Mouse (Mus musculus) gastrocnemius, adult 2 months (tissue): ENCODE results near the gene Pitx2. TPM values are rescaled to one million over a fixed set of nuclear protein-coding genes. Genes with fewer than 3 reads are reported as not detected.

Experiments used
- DNase-seq: peaks from one replicate; pipeline ENCODE4 v3.0.0; 2022
- H3K27ac ChIP-seq: fragments of 200-600 bp; 2 replicates; pipeline ENCODE4 v1.8.1; 2022; ENCODE audit warnings: mild to moderate bottlenecking
- H3K4me3 ChIP-seq: fragments of 200-600 bp; 2 replicates; pipeline ENCODE4 v1.8.1; 2022; ENCODE audit warnings: mild to moderate bottlenecking, moderate library complexity
- CTCF ChIP-seq: fragments of 200-600 bp; IDR thresholded peaks from 2 replicates; pipeline ENCODE4 v1.8.1; 2022; ENCODE audit warnings: antibody characterized with exemption, mild to moderate bottlenecking, moderate library complexity
- intact Hi-C: fragments of 180-260 bp; cut with DNase I; formaldehyde crosslinking; loops from one replicate; pipeline ENCODE4 v1.15.1; 2025
- total RNA-seq, 2 experiments: library from RNA; stranded (reverse); gene quantifications; 2 replicates each; pipeline ENCODE4 v1.2.3; 2021

Gene Pitx2
- total RNA-seq, 2 experiments from 2014 or later, result 4.2 to 9.2 TPM

GRCm38 (mm10) chr3:129256766-129257165 lies 57.1 kb downstream of the Pitx2 start:
- intact Hi-C loops, result no loop called here
- H3K4me3 ChIP-seq, result no peak overlapping the region
- peak; percentile 59 for TF ChIP-seq CTCF
- DNase-seq, result no peak
- H3K27ac ChIP-seq, result no peak overlapping the region

GRCm38 (mm10) chr3:129258497-129258896 lies 58.8 kb downstream of the Pitx2 start:
- intact Hi-C loops, result no loop called here
- no peak for TF ChIP-seq CTCF

More at GRCm38 (mm10) chr3:129258497-129258896, 58.8 kb downstream of the Pitx2 start:
- DNase-seq, result no peak
- no peak overlapping the region for H3K27ac ChIP-seq
- no peak overlapping the region for H3K4me3 ChIP-seq

Other genes with a start within 250 kb of the Pitx2 start
- gene Enpep, start 132.8 kb downstream of the Pitx2 start, total RNA-seq, result 1 to 10 TPM; 1.7 to 3.2 TPM